8 mouse cellular contexts compared by ENCODE assay signal in the genomic region with DNA sequence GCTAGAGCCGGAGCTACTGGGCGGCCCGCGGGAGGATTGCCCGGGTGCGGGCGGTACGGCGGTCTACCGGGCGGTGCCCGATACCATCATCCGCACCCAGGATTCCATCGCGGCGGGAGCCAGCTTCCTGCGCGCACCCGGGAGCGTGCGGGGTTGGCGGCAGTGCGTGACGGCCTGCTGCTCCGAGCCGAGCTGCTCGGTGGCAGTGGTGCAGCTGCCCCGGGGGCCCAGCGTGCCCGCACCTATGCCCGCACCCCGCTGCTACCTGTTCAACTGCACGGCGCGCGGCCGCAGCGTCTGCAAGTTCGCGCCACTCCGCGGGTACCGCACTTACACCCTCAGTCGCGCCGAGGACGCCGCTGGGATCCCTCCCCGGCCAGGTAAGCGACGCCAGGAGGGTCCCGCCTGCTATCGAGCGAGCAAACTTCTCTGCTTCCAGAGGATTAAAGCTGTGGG. TPM values are rescaled to one million over a fixed set of nuclear protein-coding genes. Genes with fewer than 3 reads are reported as not detected.
DNase-seq lines count a peak whose midpoint lies in the region; ATAC-seq and TF ChIP-seq lines count a peak whose summit lies in the region.

No protein-coding gene starts in this region.

- H3K9me3 ChIP-seq in lung, embryonic 14.5 days (ENCODE audit: low read depth, low read length): no peaks in the 10 kb centered on the region
- no peaks in the 10 kb centered on the region for H3K9me3 ChIP-seq in forebrain, embryonic 16.5 days (ENCODE audit: control insufficient read depth, low read length)
- H3K9me3 ChIP-seq in liver, embryonic 16.5 days (replicated peaks; ENCODE audit: control insufficient read depth, low read length): no peaks in the 10 kb centered on the region

- H3K27me3 ChIP-seq in lung, embryonic 14.5 days (ENCODE audit: insufficient read depth, low read length): peaks cover 15% of the 10 kb centered on the region; the same call in 1 of the 2 replicates
- H3K27me3 ChIP-seq in forebrain, embryonic 16.5 days (replicated peaks; ENCODE audit: control insufficient read depth, insufficient read depth, low read length): no peaks in the 10 kb centered on the region
- peaks cover 28% of the 10 kb centered on the region for H3K27me3 ChIP-seq in liver, embryonic 16.5 days (ENCODE audit: control insufficient read depth, insufficient read depth, low read depth, low read length)

- H3K27ac ChIP-seq in lung, embryonic 14.5 days (ENCODE audit: low read depth): no peak overlapping the region
- H3K27ac ChIP-seq in forebrain, embryonic 16.5 days (ENCODE audit: low read length): peak overlapping the region; percentile 66
- H3K27ac ChIP-seq in liver, embryonic 16.5 days (ENCODE audit: low read length): no peak overlapping the region

- WGBS in lung, embryonic 14.5 days: under 1% methylated on average over 54 of the region's 54 CpGs
- WGBS in forebrain, embryonic 16.5 days: under 1% methylated on average over 54 of the region's 54 CpGs
- under 1% methylated on average over 54 of the region's 54 CpGs for WGBS in liver, embryonic 16.5 days (ENCODE audit: insufficient replicate concordance)

- peak overlapping the region; percentile 62 for H3K4me3 ChIP-seq in lung, embryonic 14.5 days (ENCODE audit: low read depth, low read length)
- H3K4me3 ChIP-seq in forebrain, embryonic 16.5 days (replicated peaks; ENCODE audit: low read length): peak overlapping the region; percentile 71
- peak overlapping the region; percentile 67 for H3K4me3 ChIP-seq in liver, embryonic 16.5 days (ENCODE audit: low read depth, low read length)

- peaks cover 8% of the 10 kb centered on the region; the same call in 1 of the 2 replicates for H3K4me1 ChIP-seq in lung, embryonic 14.5 days (ENCODE audit: insufficient read depth)
- H3K4me1 ChIP-seq in forebrain, embryonic 16.5 days (replicated peaks; ENCODE audit: control insufficient read depth, insufficient read depth, low read length): peaks cover 18% of the 10 kb centered on the region
- peaks cover 9% of the 10 kb centered on the region for H3K4me1 ChIP-seq in liver, embryonic 16.5 days (ENCODE audit: control insufficient read depth, low read depth, low read length)

- H3K36me3 ChIP-seq in lung, embryonic 14.5 days (ENCODE audit: insufficient read depth): no peaks in the 10 kb centered on the region
- H3K36me3 ChIP-seq in forebrain, embryonic 16.5 days (ENCODE audit: control insufficient read depth, insufficient read depth): no peaks in the 10 kb centered on the region
- no peaks in the 10 kb centered on the region for H3K36me3 ChIP-seq in liver, embryonic 16.5 days (ENCODE audit: control insufficient read depth, insufficient read depth)

- no peak for TF ChIP-seq CTCF in lung, embryonic 14.5 days (IDR thresholded peaks at IDR 0.05; ENCODE audit: low read depth)

- no peak for ATAC-seq in lung, embryonic 14.5 days (ENCODE audit: insufficient read depth)
- ATAC-seq in forebrain, embryonic 16.5 days: peak; percentile 64; the same call in 1 of the 2 replicates
- no peak for ATAC-seq in liver, embryonic 16.5 days (ENCODE audit: low read depth)
- no peak for ATAC-seq in monocyte, adult 5-6 weeks (replicated peaks; ENCODE audit: insufficient number of reproducible peaks, low FRiP score, low TSS enrichment, poor library complexity, severe bottlenecking)

- DNase-seq in cerebellum, adult 11 months: peak; percentile 46
- no peak for DNase-seq in cerebellum, postnatal 36 days
- DNase-seq in lung, embryonic 14.5 days: peak; percentile 6
- DNase-seq in lung, adult 18-20 months: no peak
- DNase-seq in cerebellum, adult 18-20 months: no peak

- peak overlapping the region; percentile 100 for H3K4me2 ChIP-seq in lung, embryonic 14.5 days
- peak overlapping the region; percentile 98 for H3K4me2 ChIP-seq in forebrain, embryonic 16.5 days (ENCODE audit: low read length)
- H3K4me2 ChIP-seq in liver, embryonic 16.5 days (ENCODE audit: low read depth, low read length): peak overlapping the region; percentile 92

- H3K9ac ChIP-seq in lung, embryonic 14.5 days: peak overlapping the region; percentile 32
- peak overlapping the region; percentile 74 for H3K9ac ChIP-seq in forebrain, embryonic 16.5 days (replicated peaks; ENCODE audit: low read depth, low read length)
- peak overlapping the region; percentile 24 for H3K9ac ChIP-seq in liver, embryonic 16.5 days (ENCODE audit: low read depth, low read length)

RNA-seq across cellular contexts. Expression of a gene that starts 0.7 kb away (rescaled TPM):
- 6.3 and 7.4 TPM in 2 replicates for polyA plus RNA-seq in lung, embryonic 14.5 days (2014; fragmentation: Nextera tagmentation; extraction: Ambion mirVana)
- polyA plus RNA-seq in forebrain, embryonic 16.5 days (2015; fragmentation: Nextera tagmentation; extraction: Ambion mirVana): 38.6 and 40.8 TPM in 2 replicates
- polyA plus RNA-seq in liver, embryonic 16.5 days (2015; fragmentation: Nextera tagmentation; extraction: Ambion mirVana): 0.29 and 0.38 TPM in 2 replicates
- total RNA-seq in monocyte, adult 5-6 weeks (2017): 0.10 to 1.9 TPM in 2 of 3 replicates, not detected in the other

Comparison
In these comparisons a context has a peak if more than half of its experiments do, and no peak if none do; other contexts are left out.
1. DNase-seq: peak in cerebellum, adult 11 months (single experiment) and lung, embryonic 14.5 days (single experiment); none in cerebellum, postnatal 36 days (0 of 2), lung, adult 18-20 months (0 of 2) and cerebellum, adult 18-20 months (0 of 2).
2. H3K9ac ChIP-seq: peak in every context shown above with its lines; median percentile 74 in forebrain, embryonic 16.5 days; 32 in lung, embryonic 14.5 days; 24 in liver, embryonic 16.5 days.
3. Peak in every context shown above with its lines, with median percentiles within 50 percentile points of each other: H3K4me2 ChIP-seq and H3K4me3 ChIP-seq.